Mouse (Mus musculus) stomach, postnatal 0 days (tissue): ENCODE measurements at regions not wholly inside any gene's neighbourhood (a gene's known extent, or its start where the extent isn't known, plus 50 kb on each side); places are given as distances from the start of the nearest gene placed in this dataset.

Experiments used
- CTCF ChIP-seq: IDR thresholded peaks from 2 replicates; pipeline ENCODE4 v1.5.1; 2016; ENCODE audit warnings: antibody characterized with exemption, low read depth, mild to moderate bottlenecking, moderate library complexity
- EP300 ChIP-seq: optimal IDR thresholded peaks from 2 replicates; pipeline ENCODE3; 2016; ENCODE audit warnings: antibody characterized with exemption

DNA sequence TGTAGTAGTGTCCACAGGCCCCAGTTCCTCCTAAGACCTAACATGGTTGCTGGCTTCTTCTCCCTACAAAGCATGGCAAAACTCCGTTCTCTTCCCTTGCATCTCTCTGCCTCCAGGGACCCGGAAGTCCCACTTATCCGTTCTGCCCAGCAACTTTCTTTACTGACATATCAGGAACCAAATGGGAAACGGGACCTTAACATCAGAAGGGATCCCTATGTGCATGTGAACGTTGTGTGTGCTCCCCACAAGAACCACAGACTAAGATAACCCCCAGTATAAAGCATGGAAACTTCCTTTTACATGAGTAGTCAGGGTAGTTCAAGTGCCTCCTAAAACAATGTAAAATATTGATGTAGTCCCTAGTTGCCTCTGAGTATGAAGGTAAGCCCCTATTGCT, 61.6 kb downstream of the Zxdb start:
- no peak for TF ChIP-seq CTCF
- TF ChIP-seq EP300, result no peak
